Mouse (Mus musculus) neural tube, embryonic 12.5 days (tissue): ENCODE results near the gene Parp2. TPM values are rescaled to one million over a fixed set of nuclear protein-coding genes. Genes with fewer than 3 reads are reported as not detected.
"Not testable (repeated sequence)": the region's sequence is repeated elsewhere in the genome, so short reads cannot be mapped to it uniquely, and the experiment has no call there.

Experiments used
- ATAC-seq: fragments of 200-750 bp; cut with Nextera tagmentation; 2 replicates; pipeline ENCODE4 v1.8.0; 2017; ENCODE audit warnings: low read depth, mild to moderate bottlenecking, moderate TSS enrichment, moderate library complexity; ENCODE audit not compliant: low FRiP score
- H3K27ac ChIP-seq: fragments of 300-500 bp; sonication (generic); 2 replicates; pipeline ENCODE4 v1.5.1; 2016
- H3K27me3 ChIP-seq: fragments of 300-500 bp; sonication (generic); replicated peaks from 2 replicates; pipeline ENCODE4 v1.6.1; 2016; ENCODE audit warnings: mild to moderate bottlenecking
- H3K36me3 ChIP-seq: fragments of 300-500 bp; sonication (generic); 2 replicates; pipeline ENCODE4 v1.6.1; 2016; ENCODE audit warnings: mild to moderate bottlenecking
- H3K4me1 ChIP-seq: fragments of 300-500 bp; sonication (generic); 2 replicates; pipeline ENCODE4 v1.6.1; 2016
- H3K4me2 ChIP-seq: fragments of 300-500 bp; sonication (generic); replicated peaks from 2 replicates; pipeline ENCODE4 v1.6.1; 2016; ENCODE audit warnings: mild to moderate bottlenecking
- H3K4me3 ChIP-seq: fragments of 300-500 bp; sonication (generic); 2 replicates; pipeline ENCODE4 v1.5.1; 2016
- H3K9ac ChIP-seq: fragments of 300-500 bp; sonication (generic); 2 replicates; pipeline ENCODE4 v1.6.1; 2016; ENCODE audit warnings: mild to moderate bottlenecking
- H3K9me3 ChIP-seq: fragments of 300-500 bp; sonication (generic); 2 replicates; pipeline ENCODE4 v1.6.1; 2016; ENCODE audit warnings: mild to moderate bottlenecking
- WGBS: fragments of 180-500 bp; shearing (Covaris S2); methylation state at CpG from one replicate; pipeline ENCODE4 v1.1.7; 2016; 5-methylcytosine and 5-hydroxymethylcytosine counted together
- polyA plus RNA-seq: library from polyadenylated mRNA; unstranded; fragments of >200 nt; fragmentation: Nextera tagmentation; extraction: Ambion mirVana; gene quantifications from 2 replicates; pipeline ENCODE4 v1.2.1, GENCODE M21; 2016

Gene Parp2
- polyA plus RNA-seq, 1 experiment from 2014 or later: 58.6 TPM

DNA sequence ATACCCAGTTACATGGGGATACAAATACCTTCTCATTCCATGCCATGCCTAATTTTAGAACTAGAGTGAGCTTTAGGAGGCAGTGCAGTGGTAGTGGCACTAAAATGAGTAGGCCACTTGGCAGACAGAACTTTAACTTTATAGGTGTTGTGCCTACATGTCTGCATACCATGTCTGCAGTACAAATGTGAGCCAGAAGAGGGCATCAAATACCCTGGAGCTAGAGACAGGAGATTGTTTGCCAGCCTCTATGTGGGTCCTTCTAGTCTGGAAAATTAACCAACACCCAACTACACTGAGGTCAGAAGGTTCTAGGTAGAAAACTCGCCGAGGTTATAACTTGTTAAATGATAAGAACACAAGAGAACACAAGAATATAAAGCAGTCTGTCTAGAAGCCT lies 9.1 kb upstream of the Parp2 start:
- H3K27ac ChIP-seq: no peak overlapping the region
- H3K27me3 ChIP-seq: no peaks in the 10 kb centered on the region
- no peak overlapping the region for H3K9ac ChIP-seq
- no peaks in the 10 kb centered on the region for H3K36me3 ChIP-seq
- no peak overlapping the region for H3K4me2 ChIP-seq
- 58% methylated on average over 2 of the region's 2 CpGs for WGBS
- no peaks in the 10 kb centered on the region for H3K4me1 ChIP-seq
- no peak for ATAC-seq
- H3K4me3 ChIP-seq: no peak overlapping the region
- no peaks in the 10 kb centered on the region for H3K9me3 ChIP-seq

DNA sequence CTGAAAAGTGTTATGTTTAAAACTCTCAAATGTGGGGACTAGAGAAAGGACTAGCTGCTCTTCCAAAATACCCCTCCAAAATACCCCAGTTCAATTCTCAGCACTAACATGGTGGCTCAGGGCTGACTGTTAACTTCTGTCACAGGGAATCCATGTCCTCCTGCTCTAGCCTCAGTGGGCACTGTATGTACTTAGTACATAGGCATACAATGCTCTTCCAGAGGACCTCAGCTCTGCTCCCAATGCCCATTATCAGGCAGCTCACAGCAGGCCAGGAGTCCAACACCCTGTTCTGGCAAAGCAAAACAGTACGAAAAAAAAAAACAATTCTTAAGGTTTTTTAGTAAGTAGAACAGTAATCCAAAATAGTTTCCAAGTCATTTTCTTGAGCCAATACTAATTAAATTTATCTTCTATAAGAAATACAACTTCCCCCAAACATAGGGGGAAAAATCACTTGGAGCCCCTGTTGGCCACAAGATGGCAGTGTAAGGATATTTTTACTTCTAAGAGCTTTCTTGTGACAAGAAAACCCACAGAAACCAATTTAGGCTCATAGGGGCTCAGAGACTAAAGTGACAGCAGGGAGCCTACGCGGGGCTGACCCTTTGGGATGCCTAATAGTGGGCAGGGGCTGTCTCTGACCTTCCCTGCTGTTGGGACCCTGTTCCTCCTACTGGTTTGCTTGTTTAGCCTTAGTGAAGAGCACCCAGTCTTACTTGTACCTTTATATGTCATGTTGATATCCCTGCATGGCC lies 8.0 kb upstream of the Parp2 start:
- no peaks in the 10 kb centered on the region for H3K4me1 ChIP-seq

DNA sequence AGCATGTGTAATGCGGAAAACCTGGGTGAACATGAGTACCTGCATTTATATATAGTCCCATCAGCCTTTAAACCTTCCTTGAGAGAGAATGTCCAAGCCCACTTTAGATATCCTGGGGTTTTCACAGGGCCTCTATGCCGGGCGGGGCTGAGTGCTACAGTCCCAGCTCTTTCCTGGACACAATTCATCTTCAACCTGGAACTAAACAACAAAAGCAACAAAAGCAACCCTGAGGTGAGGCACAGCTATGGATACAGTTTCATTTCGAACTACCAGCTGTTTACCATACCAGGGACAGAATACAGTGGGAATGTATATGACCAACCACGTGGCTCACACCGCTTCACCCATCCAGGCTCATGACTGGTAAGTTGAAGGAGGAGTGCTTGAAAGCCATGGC lies 5.2 kb upstream of the Parp2 start:
- no peaks in the 10 kb centered on the region for H3K27me3 ChIP-seq
- ATAC-seq: no peak
- no peaks in the 10 kb centered on the region for H3K4me1 ChIP-seq
- H3K4me2 ChIP-seq: no peak overlapping the region
- H3K9me3 ChIP-seq: no peaks in the 10 kb centered on the region
- no peak overlapping the region for H3K27ac ChIP-seq
- H3K36me3 ChIP-seq: no peaks in the 10 kb centered on the region
- no peak overlapping the region for H3K4me3 ChIP-seq
- WGBS: 87% methylated on average over 6 of the region's 6 CpGs
- H3K9ac ChIP-seq: no peak overlapping the region

More for the DNA sequence above, 8.0 kb upstream of the Parp2 start:
- Histone ChIP-seq H3K27me3 (no peaks in the 10 kb centered on the region), H3K4me2 (no peak overlapping the region), H3K36me3 (no peaks in the 10 kb centered on the region), H3K27ac (no peak overlapping the region), H3K9ac (no peak overlapping the region), H3K9me3 (no peaks in the 10 kb centered on the region), H3K4me3 (no peak overlapping the region)
- whole genome bisulfite sequencing: 5% methylated on average over 3 of the region's 3 CpGs
- ATAC-seq: no peak

DNA sequence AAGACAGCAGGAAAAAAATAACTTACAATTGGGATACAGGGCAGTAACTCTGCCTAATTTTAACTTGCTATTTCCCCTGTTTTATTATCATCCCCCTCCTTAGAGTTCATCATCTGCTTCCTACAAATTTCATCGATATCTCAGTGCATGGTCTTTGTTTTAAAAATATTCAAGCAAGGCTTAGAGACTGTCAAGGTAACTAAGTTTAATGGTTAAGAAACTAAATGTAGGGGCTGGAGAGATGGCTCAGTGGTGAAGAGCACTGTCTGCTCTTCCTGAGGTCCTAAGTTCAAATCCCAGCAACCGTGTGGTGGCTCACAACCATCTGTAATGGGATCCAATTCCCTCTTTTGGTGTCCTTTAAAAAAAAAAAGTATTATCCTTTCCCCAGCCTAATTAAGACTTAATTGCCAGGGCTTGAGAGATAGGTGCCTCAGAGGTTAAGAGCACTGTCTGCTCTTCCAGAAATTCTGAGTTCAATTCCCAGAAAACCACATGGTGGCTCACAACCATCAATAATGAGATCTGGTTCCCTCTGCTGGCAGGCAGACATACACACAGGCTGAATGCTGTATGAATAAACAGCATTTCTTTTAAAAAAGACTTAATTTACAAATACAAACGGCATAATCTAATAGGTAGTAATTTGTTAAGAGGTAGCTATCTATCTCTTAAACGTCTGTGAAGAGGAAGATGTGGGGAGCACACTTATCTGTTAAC lies 4.6 kb upstream of the Parp2 start:
- Histone ChIP-seq H3K4me3 (no peak overlapping the region), H3K36me3 (no peaks in the 10 kb centered on the region), H3K4me2 (no peak overlapping the region), H3K4me1 (no peaks in the 10 kb centered on the region), H3K9me3 (no peaks in the 10 kb centered on the region), H3K9ac (no peak overlapping the region), H3K27ac (no peak overlapping the region), H3K27me3 (no peaks in the 10 kb centered on the region)
- 67% methylated on average over 4 of the region's 4 CpGs for WGBS
- ATAC-seq: no peak

DNA sequence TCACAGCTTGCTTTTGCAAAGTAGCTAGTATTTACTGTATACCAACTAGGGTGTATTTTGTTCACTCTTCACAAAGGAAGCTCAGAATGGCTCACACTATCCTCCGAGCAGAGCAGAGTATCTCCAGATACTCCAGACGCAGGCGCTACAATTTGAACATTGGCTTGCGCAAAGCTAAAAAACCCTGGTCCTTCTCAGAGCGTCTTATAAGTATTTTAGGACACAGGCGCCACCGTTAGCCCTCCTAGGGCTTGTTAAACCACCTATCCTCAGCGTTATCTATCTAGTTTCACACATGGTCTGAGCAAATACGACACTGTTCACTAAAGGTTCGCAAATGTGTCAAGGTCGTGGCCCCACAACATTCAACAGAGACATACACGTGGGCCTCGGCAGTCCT lies 3.0 kb upstream of the Parp2 start:
- peaks cover 3% of the 10 kb centered on the region; the same call in 1 of the 2 replicates for H3K4me1 ChIP-seq
- no peak for ATAC-seq
- no peak overlapping the region for H3K27ac ChIP-seq
- no peaks in the 10 kb centered on the region for H3K27me3 ChIP-seq
- no peaks in the 10 kb centered on the region for H3K36me3 ChIP-seq
- WGBS: 78% methylated on average over 13 of the region's 13 CpGs
- H3K4me2 ChIP-seq: no peak overlapping the region
- H3K9me3 ChIP-seq: no peaks in the 10 kb centered on the region
- no peak overlapping the region for H3K9ac ChIP-seq
- H3K4me3 ChIP-seq: no peak overlapping the region

DNA sequence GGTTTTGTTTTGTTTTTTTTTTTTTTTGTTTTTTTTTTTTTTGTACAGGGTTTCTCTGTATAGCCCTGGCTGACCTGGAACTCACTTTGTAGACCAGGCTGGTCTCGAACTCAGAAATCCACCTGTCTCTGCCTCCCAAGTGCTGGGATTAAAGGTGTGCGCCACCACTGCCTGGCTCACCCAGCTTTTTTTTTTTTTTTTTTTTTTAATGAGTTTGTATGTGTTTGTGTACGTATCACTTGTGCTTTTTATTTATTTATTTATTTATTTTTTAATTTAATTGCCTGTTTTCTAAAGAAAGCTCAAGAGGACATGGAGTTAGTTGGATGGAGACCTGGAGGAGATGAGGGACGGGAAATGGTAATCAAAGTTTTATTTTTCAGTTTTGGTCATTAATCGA lies 1.2 kb upstream of the Parp2 start:
- not testable (repeated sequence) for ATAC-seq, H3K9ac ChIP-seq, H3K4me3 ChIP-seq, H3K9me3 ChIP-seq, H3K4me1 ChIP-seq, H3K27me3 ChIP-seq, H3K36me3 ChIP-seq, H3K27ac ChIP-seq
- 91% methylated on average over 5 of the region's 5 CpGs for WGBS
- peak overlapping the region; percentile 55; the same call in 1 of the 2 replicates for H3K4me2 ChIP-seq

DNA sequence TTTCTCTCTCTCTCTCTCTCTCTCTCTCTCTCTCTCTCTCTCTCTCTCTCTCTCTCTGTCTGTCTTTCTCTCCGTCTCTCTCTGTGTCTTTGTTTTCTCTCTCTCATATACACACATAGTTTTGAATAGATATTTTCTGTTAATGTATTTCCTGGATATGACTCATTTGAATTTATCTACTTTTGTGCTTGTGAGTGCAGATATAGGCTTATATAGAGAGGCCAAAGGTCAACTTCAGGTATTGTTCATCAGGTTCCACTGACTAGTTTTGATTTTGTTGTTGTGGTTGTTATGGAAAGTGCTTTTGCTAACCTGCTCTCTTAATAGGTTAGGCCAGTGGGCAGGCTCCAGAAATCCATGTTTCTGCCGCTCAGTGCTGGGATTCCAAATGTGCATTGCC lies 5.4 kb downstream of the Parp2 start:
- no peak for ATAC-seq
- Histone ChIP-seq H3K9ac (no peak overlapping the region), H3K36me3 (peaks cover 52% of the 10 kb centered on the region), H3K4me2 (no peak overlapping the region), H3K27me3 (no peaks in the 10 kb centered on the region), H3K4me3 (no peak overlapping the region), H3K27ac (no peak overlapping the region), H3K9me3 (no peaks in the 10 kb centered on the region), H3K4me1 (peaks cover 3% of the 10 kb centered on the region; the same call in 1 of the 2 replicates)
- 93% methylated on average over 2 of the region's 2 CpGs for WGBS

DNA sequence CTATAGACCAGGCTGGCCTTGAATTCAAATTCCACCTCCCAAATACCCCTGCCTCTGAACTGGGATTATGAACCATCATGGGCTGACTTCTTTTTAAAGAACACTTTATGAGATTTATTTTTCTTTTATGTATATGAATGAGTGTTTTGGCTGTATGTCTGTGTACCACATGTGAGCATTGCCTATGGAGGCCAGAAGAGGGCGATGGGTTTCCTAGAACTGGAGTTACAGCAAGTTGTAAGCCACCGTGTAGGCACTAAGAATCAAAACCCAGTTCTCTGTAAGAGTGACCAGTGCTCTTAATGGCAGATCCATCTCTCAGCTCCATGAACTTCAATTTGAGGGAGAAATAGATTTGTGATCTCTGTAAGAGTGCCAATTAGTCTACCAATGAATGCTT lies 15.6 kb downstream of the Parp2 start:
- no peak for ATAC-seq
- H3K27me3 ChIP-seq: no peaks in the 10 kb centered on the region
- H3K36me3 ChIP-seq: peaks cover 54% of the 10 kb centered on the region

DNA sequence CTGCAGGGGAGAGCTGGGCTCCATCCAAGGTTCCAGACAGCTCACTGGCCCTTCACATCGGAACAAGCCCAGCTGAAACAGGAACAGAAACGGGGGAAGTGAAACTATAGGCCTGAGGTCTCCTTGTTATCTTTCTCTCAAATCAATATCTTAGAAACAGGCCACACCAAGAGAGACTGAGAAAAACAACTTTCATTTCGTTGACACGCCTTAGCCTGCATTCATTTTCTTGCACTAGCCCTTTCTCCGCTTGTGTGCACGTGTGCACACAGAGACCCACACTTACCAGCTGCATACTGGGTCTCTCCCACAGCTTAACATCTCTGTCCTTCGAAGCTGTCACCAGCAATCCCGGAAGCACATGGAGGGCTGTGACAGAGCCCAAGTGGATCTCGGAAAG lies 16.6 kb downstream of the Parp2 start:
- Histone ChIP-seq H3K4me2 (no peak overlapping the region), H3K27me3 (no peaks in the 10 kb centered on the region), H3K27ac (no peak overlapping the region), H3K9ac (no peak overlapping the region), H3K9me3 (no peaks in the 10 kb centered on the region), H3K36me3 (peaks cover 49% of the 10 kb centered on the region), H3K4me1 (no peaks in the 10 kb centered on the region), H3K4me3 (no peak overlapping the region)
- 92% methylated on average over 9 of the region's 9 CpGs for WGBS
- ATAC-seq: no peak

More for the DNA sequence above, 15.6 kb downstream of the Parp2 start:
- Histone ChIP-seq H3K27ac (no peak overlapping the region), H3K4me3 (no peak overlapping the region), H3K9ac (no peak overlapping the region), H3K4me1 (no peaks in the 10 kb centered on the region), H3K4me2 (no peak overlapping the region), H3K9me3 (no peaks in the 10 kb centered on the region)
- 68% methylated on average over 2 of the region's 2 CpGs for WGBS

DNA sequence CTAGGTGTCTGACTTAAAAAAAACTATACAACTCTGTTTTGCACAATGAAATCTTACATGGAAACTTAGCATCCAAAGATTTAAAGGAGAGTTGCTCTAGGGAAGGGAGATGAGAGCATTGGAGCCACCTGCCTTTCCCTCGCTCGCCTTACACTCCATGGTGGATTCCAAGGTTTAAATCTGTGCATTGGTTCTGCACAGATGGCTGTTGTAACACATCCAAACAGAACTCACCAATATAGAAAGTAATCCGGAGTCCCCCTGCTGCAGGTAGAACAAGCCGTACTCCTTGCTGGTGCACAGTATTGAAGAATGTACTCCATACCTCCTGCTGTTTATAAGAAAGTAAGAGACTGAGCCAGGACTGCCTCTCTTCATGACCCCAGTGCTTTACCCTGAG lies 18.9 kb downstream of the Parp2 start:
- ATAC-seq: no peak
- no peak overlapping the region for H3K27ac ChIP-seq
- no peaks in the 10 kb centered on the region for H3K9me3 ChIP-seq
- H3K36me3 ChIP-seq: peaks cover 25% of the 10 kb centered on the region
- H3K4me3 ChIP-seq: no peak overlapping the region
- H3K27me3 ChIP-seq: no peaks in the 10 kb centered on the region
- no peak overlapping the region for H3K4me2 ChIP-seq
- WGBS: 89% methylated on average over 4 of the region's 4 CpGs
- H3K4me1 ChIP-seq: no peaks in the 10 kb centered on the region
- no peak overlapping the region for H3K9ac ChIP-seq

DNA sequence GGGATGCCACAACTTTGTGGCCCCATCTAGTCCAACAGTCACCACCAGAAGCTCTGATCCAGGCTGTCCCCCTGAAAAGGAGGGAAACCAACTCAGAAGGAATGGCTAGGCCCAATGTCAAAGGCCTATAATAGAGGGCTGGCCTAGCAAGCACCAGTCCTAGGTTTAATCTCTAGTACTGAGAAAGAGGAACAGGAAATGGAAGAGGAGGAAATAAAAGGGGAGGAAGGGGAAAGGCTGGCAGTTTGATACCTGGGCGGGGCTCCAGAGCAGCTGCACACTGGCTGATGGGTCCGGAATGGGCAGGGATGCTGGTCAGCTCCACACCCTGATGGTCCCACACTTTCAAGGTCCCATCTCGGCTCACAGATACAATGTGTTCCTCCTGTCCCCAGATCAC lies 22.2 kb downstream of the Parp2 start:
- Histone ChIP-seq H3K9me3 (no peaks in the 10 kb centered on the region), H3K36me3 (peaks cover 6% of the 10 kb centered on the region; the same call in 1 of the 2 replicates), H3K27me3 (no peaks in the 10 kb centered on the region), H3K4me1 (no peaks in the 10 kb centered on the region), H3K4me2 (no peak overlapping the region), H3K9ac (no peak overlapping the region), H3K27ac (no peak overlapping the region), H3K4me3 (no peak overlapping the region)
- no peak for ATAC-seq
- 87% methylated on average over 3 of the region's 3 CpGs for WGBS

DNA sequence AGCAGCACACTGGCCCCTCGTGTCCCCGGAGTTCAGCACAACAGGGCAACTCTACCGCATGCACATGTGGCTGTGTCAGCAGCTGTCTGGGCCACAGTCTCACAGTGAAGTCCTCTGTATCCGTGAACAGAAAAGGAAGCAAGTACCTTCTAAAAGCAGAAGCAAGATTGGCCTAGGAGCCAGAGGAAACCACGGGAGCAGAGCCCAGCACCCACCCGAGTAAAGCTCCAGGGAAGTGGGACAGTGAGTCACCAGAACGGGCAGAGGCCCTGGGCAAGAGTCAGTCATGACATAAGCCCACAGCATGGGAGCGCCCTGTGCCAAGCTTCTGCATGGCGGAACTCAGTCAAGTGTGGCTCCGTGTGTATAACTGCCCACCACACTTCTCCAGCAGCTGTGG lies 26.3 kb downstream of the Parp2 start:
- H3K9me3 ChIP-seq: no peaks in the 10 kb centered on the region
- H3K27ac ChIP-seq: no peak overlapping the region
- H3K9ac ChIP-seq: no peak overlapping the region
- H3K36me3 ChIP-seq: peaks cover 8% of the 10 kb centered on the region; the same call in 1 of the 2 replicates
- no peaks in the 10 kb centered on the region for H3K27me3 ChIP-seq
- ATAC-seq: no peak
- no peaks in the 10 kb centered on the region for H3K4me1 ChIP-seq
- no peak overlapping the region for H3K4me3 ChIP-seq
- no peak overlapping the region for H3K4me2 ChIP-seq
- 82% methylated on average over 10 of the region's 10 CpGs for WGBS
